Mouse (Mus musculus) hindlimb bud, embryonic 11.5 days (tissue): ENCODE measurements around the gene Gm20815.
"Not testable (repeated sequence)": the region's sequence is repeated elsewhere in the genome, so short reads cannot be mapped to it uniquely, and the experiment has no call there.

ENCODE experiments used
- DNase-seq: peaks from one replicate; pipeline ENCODE4 v3.0.0-alpha.2; 2012; ENCODE audit warnings: low read depth, low spot score; ENCODE audit errors: extremely low spot score

Gene Gm20815

GRCm38 (mm10) chrY:8835069-8835468 lies at the start of gene Gm20815:
Gm20815 (minus strand) TSS chrY:8835169.
- not testable (repeated sequence) for DNase-seq
